Mouse (Mus musculus) liver, postnatal 0 days (tissue): ENCODE measurements at regions not wholly inside any gene's neighbourhood (a gene's known extent, or its start where the extent isn't known, plus 50 kb on each side); places are given as distances from the start of the nearest gene placed in this dataset.

Experiments used
- CTCF ChIP-seq: sonication (generic); IDR thresholded peaks from 2 replicates; pipeline ENCODE4 v1.5.1; 2016; ENCODE audit warnings: antibody characterized with exemption, low read depth
- EP300 ChIP-seq: IDR thresholded peaks from 2 replicates; pipeline ENCODE4 v1.6.1; 2016; ENCODE audit warnings: antibody characterized with exemption, low read depth, mild to moderate bottlenecking

GRCm38 (mm10) chr15:61446053-61446840 lies 523.4 kb upstream of the A1bg start:
- TF ChIP-seq EP300: no peak
- no peak for TF ChIP-seq CTCF
